Mouse (Mus musculus): ENCODE data around the gene Sash1. TPM values are rescaled to one million over a fixed set of nuclear protein-coding genes. Genes with fewer than 3 reads are reported as not detected.
A peak's percentile ranks its signal among the peaks of the same experiment; 100 is the strongest.

Gene Sash1
- polyA plus RNA-seq, 1 experiment = 14.4 TPM

GRCm38 (mm10) chr10:8752436-8752835, 133.4 kb downstream of the Sash1 start:
- Histone ChIP-seq H3K36me3 (ENCODE audit: control insufficient read depth, insufficient read depth, low read length, poor library complexity, severe bottlenecking) (no peaks in the 10 kb centered on the region), H3K4me3 (ENCODE audit: low read depth, low read length) (no peak overlapping the region), H3K27me3 (ENCODE audit: control insufficient read depth, insufficient read depth, low read length, poor library complexity, severe bottlenecking) (no peaks in the 10 kb centered on the region), H3K9me3 (replicated peaks; ENCODE audit: control insufficient read depth, insufficient read depth, low read length, poor library complexity, severe bottlenecking) (no peaks in the 10 kb centered on the region), H3K27ac (ENCODE audit: insufficient read depth, low read length) (no peak overlapping the region), H3K4me1 (ENCODE audit: control insufficient read depth, insufficient read depth, low read length) (no peaks in the 10 kb centered on the region), H3K9ac (ENCODE audit: low read depth, poor library complexity, severe bottlenecking) (no peak overlapping the region)
- TF ChIP-seq CTCF (IDR thresholded peaks at IDR 0.05; ENCODE audit: low read depth, low read length) (no peak), POLR2A (IDR thresholded peaks at IDR 0.05; ENCODE audit: insufficient read depth, low read length) (no peak), EP300 (IDR thresholded peaks at IDR 0.05; ENCODE audit: insufficient read depth, low read depth, low read length) (no peak)

- H3K4me3 ChIP-seq (ENCODE audit: low read depth, low read length) = no peak overlapping the region
- H3K9ac ChIP-seq (ENCODE audit: low read depth, poor library complexity, severe bottlenecking) = no peak overlapping the region
- no peaks in the 10 kb centered on the region for H3K4me1 ChIP-seq (ENCODE audit: control insufficient read depth, insufficient read depth, low read length)
- no peaks in the 10 kb centered on the region for H3K27me3 ChIP-seq (ENCODE audit: control insufficient read depth, insufficient read depth, low read length, poor library complexity, severe bottlenecking)
- no peaks in the 10 kb centered on the region for H3K9me3 ChIP-seq (replicated peaks; ENCODE audit: control insufficient read depth, insufficient read depth, low read length, poor library complexity, severe bottlenecking)
- H3K36me3 ChIP-seq (ENCODE audit: control insufficient read depth, insufficient read depth, low read length, poor library complexity, severe bottlenecking) = no peaks in the 10 kb centered on the region
- no peak for TF ChIP-seq POLR2A (IDR thresholded peaks at IDR 0.05; ENCODE audit: insufficient read depth, low read length)
- TF ChIP-seq CTCF (IDR thresholded peaks at IDR 0.05; ENCODE audit: low read depth, low read length) = no peak
- no peak for TF ChIP-seq EP300 (IDR thresholded peaks at IDR 0.05; ENCODE audit: insufficient read depth, low read depth, low read length)
- no peak overlapping the region for H3K27ac ChIP-seq (ENCODE audit: insufficient read depth, low read length)
These were observed 136.3 kb downstream of the Sash1 start for GRCm38 (mm10) chr10:8749537-8749936.

DNA sequence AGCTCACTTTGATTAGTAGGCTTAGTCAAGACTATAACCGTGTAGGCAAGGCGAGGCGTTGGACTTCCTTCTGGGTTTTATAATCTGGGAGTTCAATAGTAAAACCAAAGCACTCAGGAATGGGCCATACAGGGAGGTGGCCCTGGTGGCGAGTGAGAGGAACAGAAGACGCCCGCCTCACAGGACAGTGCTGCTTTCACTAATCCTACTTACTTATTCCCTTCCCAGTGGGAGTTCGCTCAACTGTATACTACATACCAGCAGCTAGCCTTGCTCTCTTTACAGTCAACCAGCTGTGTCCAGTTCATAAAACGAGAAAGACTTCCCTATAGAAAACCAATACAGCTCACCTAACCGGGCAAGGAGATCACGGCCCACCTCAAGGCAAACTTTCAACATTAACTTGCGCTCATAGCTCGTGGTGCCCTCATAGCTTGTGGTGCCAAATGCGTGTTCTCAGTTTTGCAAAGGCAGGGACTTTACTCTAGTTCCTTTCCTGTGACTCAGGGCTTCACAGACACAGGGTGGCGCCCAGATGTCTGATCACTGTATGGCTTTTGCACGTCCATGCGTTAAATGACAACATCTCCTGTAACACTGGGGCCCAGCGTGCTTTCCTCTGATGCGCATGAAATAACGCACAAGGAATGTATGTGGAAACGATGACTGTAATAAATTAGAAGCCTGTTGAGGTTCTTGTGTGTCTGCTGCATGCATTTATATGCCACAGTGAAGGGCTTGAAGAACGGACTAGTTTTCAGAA, 138.2 kb downstream of the Sash1 start:
- no peak overlapping the region for H3K27ac ChIP-seq (ENCODE audit: insufficient read depth, low read length)
- TF ChIP-seq CTCF (IDR thresholded peaks at IDR 0.05; ENCODE audit: low read depth, low read length) (no peak), EP300 (IDR thresholded peaks at IDR 0.05; ENCODE audit: insufficient read depth, low read depth, low read length) (no peak), POLR2A (IDR thresholded peaks at IDR 0.05; ENCODE audit: insufficient read depth, low read length) (no peak)

DNA sequence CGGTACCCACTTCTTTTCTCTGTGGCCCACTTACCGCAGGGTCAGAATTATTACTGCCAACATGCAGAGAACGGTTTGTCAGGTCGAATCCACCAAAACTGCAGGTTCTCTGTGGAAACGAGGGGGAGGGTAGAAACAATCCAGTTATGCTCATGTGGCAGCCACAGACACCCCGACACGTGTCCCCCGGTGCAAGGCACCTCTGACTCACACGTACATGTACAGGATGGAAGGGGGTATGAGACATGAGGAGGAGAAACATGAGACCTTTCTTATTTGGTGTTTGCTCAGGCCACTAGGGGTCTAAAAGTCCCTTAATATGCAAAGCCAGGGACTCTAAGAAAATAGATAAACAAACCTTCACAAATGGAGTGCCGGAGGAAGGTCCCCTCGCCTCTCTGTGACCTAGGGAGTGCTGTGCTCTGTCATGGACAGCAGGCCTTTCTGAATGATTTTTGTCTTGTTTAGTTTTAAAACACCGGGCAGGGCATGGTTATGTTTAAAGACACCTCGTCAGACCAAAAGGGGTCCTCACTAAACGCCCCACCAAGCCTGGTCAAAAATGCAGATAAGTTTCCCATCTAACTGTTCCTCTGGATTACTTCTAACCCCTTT, 139.7 kb downstream of the Sash1 start:
- Histone ChIP-seq H3K9me3 (replicated peaks; ENCODE audit: control insufficient read depth, insufficient read depth, low read length, poor library complexity, severe bottlenecking) (no peaks in the 10 kb centered on the region), H3K9ac (ENCODE audit: low read depth, poor library complexity, severe bottlenecking) (no peak overlapping the region), H3K4me3 (ENCODE audit: low read depth, low read length) (no peak overlapping the region), H3K4me1 (ENCODE audit: control insufficient read depth, insufficient read depth, low read length) (no peaks in the 10 kb centered on the region), H3K36me3 (ENCODE audit: control insufficient read depth, insufficient read depth, low read length, poor library complexity, severe bottlenecking) (no peaks in the 10 kb centered on the region; the same call in 1 of the 2 replicates), H3K27me3 (ENCODE audit: control insufficient read depth, insufficient read depth, low read length, poor library complexity, severe bottlenecking) (no peaks in the 10 kb centered on the region), H3K27ac (ENCODE audit: insufficient read depth, low read length) (no peak overlapping the region)
- TF ChIP-seq EP300 (IDR thresholded peaks at IDR 0.05; ENCODE audit: insufficient read depth, low read depth, low read length) = no peak
- no peak for TF ChIP-seq CTCF (IDR thresholded peaks at IDR 0.05; ENCODE audit: low read depth, low read length)
- TF ChIP-seq POLR2A (IDR thresholded peaks at IDR 0.05; ENCODE audit: insufficient read depth, low read length) = no peak

More for the DNA sequence above, 138.2 kb downstream of the Sash1 start:
- no peaks in the 10 kb centered on the region for H3K4me1 ChIP-seq (ENCODE audit: control insufficient read depth, insufficient read depth, low read length)
- H3K4me3 ChIP-seq (ENCODE audit: low read depth, low read length) = no peak overlapping the region
- H3K9me3 ChIP-seq (replicated peaks; ENCODE audit: control insufficient read depth, insufficient read depth, low read length, poor library complexity, severe bottlenecking) = no peaks in the 10 kb centered on the region
- no peaks in the 10 kb centered on the region for H3K27me3 ChIP-seq (ENCODE audit: control insufficient read depth, insufficient read depth, low read length, poor library complexity, severe bottlenecking)
- H3K9ac ChIP-seq (ENCODE audit: low read depth, poor library complexity, severe bottlenecking) = no peak overlapping the region
- H3K36me3 ChIP-seq (ENCODE audit: control insufficient read depth, insufficient read depth, low read length, poor library complexity, severe bottlenecking) = no peaks in the 10 kb centered on the region

DNA sequence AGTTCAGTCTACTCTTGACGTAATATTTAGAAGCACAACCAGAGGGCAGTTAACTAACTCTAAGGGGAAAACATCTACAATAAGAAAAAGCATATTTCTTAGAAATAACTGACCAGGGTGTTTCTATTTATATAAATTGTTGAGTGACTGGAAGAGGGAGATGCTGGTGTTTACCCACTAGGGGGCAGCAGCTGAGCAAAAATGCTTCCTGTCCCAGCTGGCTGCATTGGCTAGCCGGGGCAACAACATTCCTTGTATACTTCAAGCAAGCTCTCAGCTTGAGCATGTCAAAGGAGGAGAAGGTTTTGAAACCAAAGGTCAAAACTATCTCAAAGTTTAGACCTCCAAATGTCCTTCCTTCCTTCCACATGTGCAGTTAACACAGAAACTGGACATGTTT, 143.0 kb downstream of the Sash1 start:
- H3K27me3 ChIP-seq (ENCODE audit: control insufficient read depth, insufficient read depth, low read length, poor library complexity, severe bottlenecking) = no peaks in the 10 kb centered on the region
- H3K4me1 ChIP-seq (ENCODE audit: control insufficient read depth, insufficient read depth, low read length) = no peaks in the 10 kb centered on the region

DNA sequence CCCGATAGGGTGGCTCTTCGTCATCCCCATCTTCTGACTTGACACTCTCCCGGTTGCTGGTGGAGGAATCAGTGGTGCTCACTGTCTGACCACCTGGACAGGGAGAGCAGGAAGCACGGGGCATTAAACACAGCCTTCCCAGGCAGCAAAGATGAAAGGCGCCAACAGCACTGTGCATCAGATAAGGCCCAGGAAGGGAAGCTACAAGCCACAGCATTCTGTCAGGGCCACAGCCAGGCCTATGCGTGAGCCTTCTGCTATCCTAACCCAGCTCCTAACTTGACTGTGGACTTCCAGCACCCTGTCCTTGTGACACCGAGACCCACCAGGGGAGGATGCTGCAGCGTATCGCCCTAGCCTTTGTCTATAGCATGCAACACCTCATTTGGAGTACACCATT, 144.4 kb downstream of the Sash1 start:
- peaks cover 2% of the 10 kb centered on the region; the same call in 1 of the 2 replicates for H3K36me3 ChIP-seq (ENCODE audit: control insufficient read depth, insufficient read depth, low read length, poor library complexity, severe bottlenecking)
- no peaks in the 10 kb centered on the region for H3K9me3 ChIP-seq (replicated peaks; ENCODE audit: control insufficient read depth, insufficient read depth, low read length, poor library complexity, severe bottlenecking)
- no peak for TF ChIP-seq EP300 (IDR thresholded peaks at IDR 0.05; ENCODE audit: insufficient read depth, low read depth, low read length)
- no peak for TF ChIP-seq POLR2A (IDR thresholded peaks at IDR 0.05; ENCODE audit: insufficient read depth, low read length)
- TF ChIP-seq CTCF (IDR thresholded peaks at IDR 0.05; ENCODE audit: low read depth, low read length) = no peak
- H3K27ac ChIP-seq (ENCODE audit: insufficient read depth, low read length) = no peak overlapping the region
- no peak overlapping the region for H3K4me3 ChIP-seq (ENCODE audit: low read depth, low read length)
- no peak overlapping the region for H3K9ac ChIP-seq (ENCODE audit: low read depth, poor library complexity, severe bottlenecking)
- no peaks in the 10 kb centered on the region for H3K4me1 ChIP-seq (ENCODE audit: control insufficient read depth, insufficient read depth, low read length)
- no peaks in the 10 kb centered on the region for H3K27me3 ChIP-seq (ENCODE audit: control insufficient read depth, insufficient read depth, low read length, poor library complexity, severe bottlenecking)

More for the DNA sequence above, 143.0 kb downstream of the Sash1 start:
- Histone ChIP-seq H3K27ac (ENCODE audit: insufficient read depth, low read length) (no peak overlapping the region), H3K9ac (ENCODE audit: low read depth, poor library complexity, severe bottlenecking) (no peak overlapping the region), H3K4me3 (ENCODE audit: low read depth, low read length) (no peak overlapping the region), H3K9me3 (replicated peaks; ENCODE audit: control insufficient read depth, insufficient read depth, low read length, poor library complexity, severe bottlenecking) (no peaks in the 10 kb centered on the region), H3K36me3 (ENCODE audit: control insufficient read depth, insufficient read depth, low read length, poor library complexity, severe bottlenecking) (peaks cover 2% of the 10 kb centered on the region; the same call in 1 of the 2 replicates)
- peak; percentile 63 for TF ChIP-seq CTCF (IDR thresholded peaks at IDR 0.05; ENCODE audit: low read depth, low read length)
- TF ChIP-seq POLR2A (IDR thresholded peaks at IDR 0.05; ENCODE audit: insufficient read depth, low read length) = no peak

Data from ES-Bruce4 (cell line).